Mouse (Mus musculus) neutrophil, adult 65 days (primary cell): ENCODE measurements around the gene Cma1. TPM values are rescaled to one million over a fixed set of nuclear protein-coding genes. Genes with fewer than 3 reads are reported as not detected.

ENCODE experiments used
- total RNA-seq: library from RNA; stranded (reverse); gene quantifications from 2 replicates; pipeline ENCODE4 v1.2.4, GENCODE M21; 2023

The Cma1 gene
- total RNA-seq: not detected in 2 replicates

DNA sequence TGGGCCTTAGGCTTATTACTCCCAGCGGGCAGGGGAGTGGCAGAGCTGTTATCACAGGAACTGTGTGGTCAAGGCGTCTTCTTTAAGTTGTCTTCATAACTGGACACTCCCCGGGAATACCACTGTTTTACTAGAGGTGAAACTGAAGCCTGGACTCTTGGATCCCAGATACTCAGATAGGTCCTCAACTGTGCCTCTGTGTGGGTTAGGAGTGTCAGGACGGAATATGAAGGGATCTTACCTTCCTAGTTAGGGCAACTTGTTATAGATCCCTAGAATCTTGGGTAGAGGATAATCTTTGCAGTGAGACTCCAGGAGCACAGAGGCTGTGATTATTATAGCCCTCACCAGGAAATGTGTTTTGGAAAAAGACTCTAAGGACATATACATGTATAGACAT, at the start of gene Cma1:
Cma1 (minus strand) TSS at position 101 of the 400 bp plus-strand sequence.

DNA sequence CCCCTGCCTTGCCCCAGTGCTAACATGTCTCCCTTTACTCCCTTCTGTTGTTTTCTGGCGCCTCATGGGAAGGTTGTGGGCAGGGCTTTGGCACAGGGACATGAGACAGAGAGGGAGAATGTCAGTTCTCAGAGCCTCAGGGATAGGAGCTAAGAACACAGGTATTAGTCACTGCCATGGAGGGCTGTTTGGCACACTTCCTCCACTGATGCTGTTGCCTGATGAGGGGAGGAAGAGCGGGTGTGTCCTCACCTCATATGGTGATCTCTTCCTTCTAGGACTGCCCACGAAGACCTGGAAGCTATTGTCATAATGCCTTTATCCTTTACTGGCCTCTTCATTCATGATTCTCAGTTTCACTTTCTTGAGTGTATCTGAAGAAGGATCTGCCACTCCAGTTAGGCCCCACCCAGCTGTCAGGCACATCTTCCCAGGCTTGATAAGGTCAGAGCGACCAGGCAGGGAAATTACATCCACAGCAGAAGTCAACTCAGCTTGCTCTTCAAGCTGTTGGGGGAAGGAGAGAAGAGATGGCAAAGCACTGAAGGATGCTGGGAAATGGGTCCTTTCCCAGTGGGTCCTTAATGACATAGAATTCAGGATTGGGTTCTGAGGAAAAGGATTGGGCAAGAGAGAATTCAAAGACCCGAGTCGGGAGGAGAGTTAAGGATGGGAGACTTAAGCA, 6.0 kb upstream of the Cma1 start, which contains the start of gene Cma2:
Cma2 (plus strand) TSS at position 635 of the 685 bp plus-strand sequence.

DNA sequence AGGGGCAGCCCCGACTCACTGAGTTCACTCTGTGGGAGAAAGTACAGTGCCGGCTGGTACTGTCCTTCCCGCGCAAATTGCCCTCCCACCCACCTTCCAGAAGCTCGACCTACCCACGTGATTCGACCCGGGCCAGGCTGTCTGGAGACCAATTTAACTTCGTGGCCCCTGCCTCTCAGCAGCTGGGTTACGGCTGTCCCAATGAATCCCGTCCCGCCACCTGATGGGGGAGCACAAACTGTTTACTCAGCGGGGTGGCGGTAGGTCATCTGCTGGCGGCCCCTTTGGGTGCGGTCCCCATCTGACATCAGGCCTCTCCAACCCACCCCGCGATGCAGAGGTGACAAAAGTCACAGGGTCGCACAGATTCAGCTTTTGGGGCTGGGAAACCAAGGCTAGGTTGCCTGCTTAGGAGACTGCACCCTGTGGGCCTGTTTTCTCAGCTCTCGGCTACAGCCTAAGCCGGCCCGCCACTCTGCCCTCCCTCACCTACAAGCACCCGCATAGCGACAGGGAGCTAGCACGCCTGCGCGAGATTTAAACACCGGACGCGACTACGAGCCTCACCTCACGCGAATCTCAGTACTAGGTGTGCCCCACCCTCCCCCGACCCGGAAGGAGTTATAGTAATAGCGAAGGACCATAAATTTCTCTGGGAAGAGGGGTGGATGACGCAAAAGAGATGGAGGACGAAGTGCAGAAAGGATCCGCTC, 44.6 kb downstream of the Cma1 start, which contains the start of gene Sdr39u1:
Sdr39u1 (minus strand) TSS at position 593 of the 713 bp plus-strand sequence.

Other genes starting within 250 kb of the Cma1 start
- gene Tgm1, start 230.7 kb downstream of the Cma1 start, total RNA-seq: 2.1 and 2.6 TPM in 2 replicates
- gene Rabggta, start 222.4 kb downstream of the Cma1 start, total RNA-seq: 23.7 and 38.4 TPM in 2 replicates
- 47.8 and 56.7 TPM in 2 replicates for gene Dhrs1, start 199.0 kb downstream of the Cma1 start, total RNA-seq
- 12.1 and 17.3 TPM in 2 replicates for gene Nop9, start 199.0 kb downstream of the Cma1 start, total RNA-seq
- 0.77 TPM in 1 of 2 replicates, not detected in the other for gene Cideb, start 186.2 kb downstream of the Cma1 start, total RNA-seq
- 0.43 and 1.0 TPM in 2 replicates for gene Ltb4r2, start 183.2 kb downstream of the Cma1 start, total RNA-seq
- 203 and 207 TPM in 2 replicates for gene Ltb4r1, start 178.7 kb downstream of the Cma1 start, total RNA-seq
- 0.63 TPM in 1 of 2 replicates, not detected in the other for gene Adcy4, start 160.6 kb downstream of the Cma1 start, total RNA-seq
- gene Ripk3, start 155.8 kb downstream of the Cma1 start, total RNA-seq: 42.5 and 50.7 TPM in 2 replicates
- gene Nfatc4, start 121.5 kb downstream of the Cma1 start, total RNA-seq: not detected in 2 replicates
- gene Nynrin, start 90.7 kb downstream of the Cma1 start, total RNA-seq: 1.1 and 3.0 TPM in 2 replicates
- 0.48 and 0.54 TPM in 2 replicates for gene Cbln3, start 60.3 kb downstream of the Cma1 start, total RNA-seq
- gene Khnyn, start 59.7 kb downstream of the Cma1 start, total RNA-seq: 107 and 146 TPM in 2 replicates
- gene Sdr39u1, start 44.4 kb downstream of the Cma1 start, total RNA-seq: 1.9 and 2.2 TPM in 2 replicates
- gene Cma2, start 6.3 kb upstream of the Cma1 start, total RNA-seq: not detected in 2 replicates
- gene Mcpt1, start 73.3 kb upstream of the Cma1 start, total RNA-seq: not detected in 2 replicates
- not detected in 2 replicates for gene Mcpt9, start 85.8 kb upstream of the Cma1 start, total RNA-seq
- gene Mcpt2, start 97.4 kb upstream of the Cma1 start, total RNA-seq: not detected in 2 replicates
- not detected in 2 replicates for gene Mcpt4, start 117.6 kb upstream of the Cma1 start, total RNA-seq
- gene Mcpt8, start 140.6 kb upstream of the Cma1 start, total RNA-seq: 83.0 and 87.4 TPM in 2 replicates
- 123 and 127 TPM in 2 replicates for gene Ctsg, start 157.9 kb upstream of the Cma1 start, total RNA-seq
- gene Gzme, start 175.9 kb upstream of the Cma1 start, total RNA-seq: not detected in 2 replicates
- gene Gzmd, start 187.9 kb upstream of the Cma1 start, total RNA-seq: not detected in 2 replicates
- gene Gzmg, start 214.9 kb upstream of the Cma1 start, total RNA-seq: not detected in 2 replicates
- gene Gzmn, start 229.9 kb upstream of the Cma1 start, total RNA-seq: not detected in 2 replicates